Mouse (Mus musculus) myocyte (in vitro differentiated cells): ENCODE data around the gene Tagln.

ENCODE experiments used
- CEBPB ChIP-seq: IDR thresholded peaks from 2 replicates; pipeline ENCODE4 v1.6.1; 2011; ENCODE audit warnings: mild to moderate bottlenecking, moderate library complexity; ENCODE audit not compliant: poor library complexity, insufficient read depth, severe bottlenecking
- E2F4 ChIP-seq: IDR thresholded peaks from one replicate; pipeline ENCODE4 v1.6.1; 2011; ENCODE audit warnings: mild to moderate bottlenecking, control low read depth, moderate library complexity; ENCODE audit not compliant: insufficient read depth
- MAX ChIP-seq: IDR thresholded peaks from one replicate; pipeline ENCODE4 v1.6.1; 2011; ENCODE audit warnings: low read depth, mild to moderate bottlenecking, control low read depth
- MYOD1 ChIP-seq, 3 experiments: IDR thresholded peaks; one replicate each; pipeline ENCODE4 v1.6.1; 2011; ENCODE audit warnings: control low read depth in 2 of 3, low read depth in 2 of 3, mild to moderate bottlenecking in 2 of 3, moderate library complexity in 1 of 3; ENCODE audit not compliant: insufficient read length in 2 of 3, control insufficient read depth in 1 of 3
- MYOG ChIP-seq, 3 experiments: IDR thresholded peaks; one replicate each; pipeline ENCODE4 v1.6.1; 2011; ENCODE audit warnings: control low read depth in 2 of 3, low read depth in 2 of 3, mild to moderate bottlenecking in 2 of 3; ENCODE audit not compliant: insufficient read length in 2 of 3, control insufficient read depth in 1 of 3, insufficient read depth in 1 of 3
- POLR2A ChIP-seq: IDR thresholded peaks from one replicate; pipeline ENCODE4 v1.6.1; 2011; ENCODE audit warnings: low read depth, mild to moderate bottlenecking, control low read depth, moderate library complexity; ENCODE audit not compliant: insufficient read length
- POLR2AphosphoS2 ChIP-seq: IDR thresholded peaks from one replicate; pipeline ENCODE4 v1.6.1; 2011; ENCODE audit warnings: low read depth, control low read depth; ENCODE audit not compliant: insufficient read length
- REST ChIP-seq: IDR thresholded peaks from one replicate; pipeline ENCODE4 v1.6.1; 2011; ENCODE audit warnings: mild to moderate bottlenecking, control low read depth, moderate library complexity; ENCODE audit not compliant: insufficient read depth, insufficient read length
- SRF ChIP-seq: IDR thresholded peaks from one replicate; pipeline ENCODE4 v1.6.1; 2011; ENCODE audit warnings: low read depth; ENCODE audit not compliant: control insufficient read depth, insufficient read length
- TCF12 ChIP-seq: IDR thresholded peaks from one replicate; pipeline ENCODE4 v1.6.1; 2011; ENCODE audit warnings: mild to moderate bottlenecking, control low read depth; ENCODE audit not compliant: poor library complexity, insufficient read depth, severe bottlenecking
- TCF3 ChIP-seq: IDR thresholded peaks from one replicate; pipeline ENCODE4 v1.6.1; 2011; ENCODE audit warnings: low read depth, control low read depth; ENCODE audit not compliant: insufficient read length
- USF1 ChIP-seq: IDR thresholded peaks from one replicate; pipeline ENCODE4 v1.6.1; 2011; ENCODE audit warnings: low read depth, mild to moderate bottlenecking, control low read depth, moderate library complexity

DNA sequence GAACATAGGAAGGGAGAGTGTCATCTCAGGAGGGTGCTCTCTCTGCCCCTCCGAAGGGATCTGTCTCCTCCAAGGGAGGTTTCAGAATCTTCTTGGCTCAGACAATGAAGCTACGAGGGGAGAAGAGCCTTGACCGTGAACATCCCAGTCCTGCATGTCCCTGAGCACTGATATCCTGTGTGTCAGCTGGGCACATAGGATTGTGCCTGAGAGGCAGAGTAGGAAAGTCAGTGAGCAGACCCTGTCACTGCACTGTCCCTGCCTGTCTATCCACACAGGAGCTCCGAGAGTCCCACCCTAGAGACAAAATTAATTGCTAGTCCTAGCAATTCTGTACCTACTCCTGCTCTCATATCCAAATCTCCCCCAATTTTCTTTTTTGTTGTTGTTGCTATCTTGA lies 16.2 kb upstream of the Tagln start:
- TF ChIP-seq POLR2A (no peak), TCF12 (no peak), USF1 (no peak), MAX (no peak), REST (no peak), CEBPB (no peak), MYOD1 (IDR thresholded peaks at IDR 0.05; ENCODE audit: control insufficient read depth in 1 of 3, insufficient read length in 2 of 3, low read depth in 2 of 3) (no peak), MYOG (IDR thresholded peaks at IDR 0.05; ENCODE audit: control insufficient read depth in 1 of 3, insufficient read depth in 1 of 3, insufficient read length in 2 of 3, low read depth in 2 of 3) (no peak), POLR2AphosphoS2 (no peak), E2F4 (no peak), SRF (no peak), TCF3 (no peak)
